Mouse (Mus musculus): ENCODE measurements around the gene Tbata.

DNA sequence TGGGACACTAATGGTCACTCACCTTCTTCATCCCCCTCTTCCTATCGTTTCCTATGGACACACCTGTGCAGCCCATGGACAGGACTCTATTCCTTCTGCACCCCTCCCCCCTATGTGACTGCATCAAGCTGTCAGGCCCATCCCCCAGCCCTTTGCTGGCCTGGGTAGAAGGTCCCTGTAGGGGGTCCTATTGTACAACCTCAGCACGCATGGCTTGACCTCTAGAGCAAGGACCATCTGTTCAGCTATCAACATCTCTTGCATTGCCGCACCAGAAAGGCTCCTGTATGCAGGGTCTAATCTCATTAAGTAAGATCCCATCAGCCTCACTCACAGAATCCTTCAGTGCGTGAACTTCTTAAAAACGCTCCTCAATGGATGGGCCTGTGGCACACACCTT is 53.9 kb downstream of the Tbata start:
- TF ChIP-seq CTCF (IDR thresholded peaks at IDR 0.05) (no peak), EP300 (IDR thresholded peaks at IDR 0.05; ENCODE audit: insufficient read depth, low read depth, low read length) (no peak)
